Mouse (Mus musculus): Measurements from ENCODE around the gene Hdac9.

DNA sequence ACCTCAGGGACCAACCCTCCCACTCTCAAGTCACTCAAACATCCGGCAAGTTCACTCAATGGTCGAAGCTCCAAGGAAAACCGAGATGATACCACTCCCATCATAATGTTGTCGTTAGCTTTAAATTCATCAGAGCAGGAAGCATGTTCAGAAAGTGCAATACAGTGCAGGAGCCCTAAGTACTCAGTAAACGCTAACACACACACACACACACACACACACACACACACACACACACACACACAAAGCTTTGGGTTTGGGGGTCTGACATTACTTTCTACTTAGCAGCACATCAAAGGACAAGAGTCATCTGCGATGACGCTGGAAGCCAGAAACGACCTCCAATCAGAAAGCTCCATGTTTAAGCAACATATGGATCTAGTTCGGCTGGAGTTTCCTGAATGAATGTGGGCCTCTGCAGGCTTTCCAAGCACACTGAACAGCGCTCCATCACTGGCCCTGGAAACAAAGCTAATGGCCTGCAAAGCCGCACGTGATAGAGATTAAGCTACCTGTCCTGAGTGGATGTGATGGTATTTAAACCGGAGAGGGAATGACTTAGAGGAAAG is 647.3 kb downstream of the Hdac9 start:
- TF ChIP-seq CTCF (conservative IDR thresholded peaks at IDR 0.05; ENCODE audit: insufficient read depth, insufficient read length, low read depth, low read length) (no peak), POLR2A (IDR thresholded peaks at IDR 0.05; ENCODE audit: low read depth, low read length) (no peak)
